Mouse (Mus musculus): ENCODE measurements around the gene Mrpl18. TPM values are rescaled to one million over a fixed set of nuclear protein-coding genes. Genes with fewer than 3 reads are reported as not detected.

The Mrpl18 gene
- polyA plus RNA-seq, 1 experiment from 2014 or later = 155 TPM

DNA sequence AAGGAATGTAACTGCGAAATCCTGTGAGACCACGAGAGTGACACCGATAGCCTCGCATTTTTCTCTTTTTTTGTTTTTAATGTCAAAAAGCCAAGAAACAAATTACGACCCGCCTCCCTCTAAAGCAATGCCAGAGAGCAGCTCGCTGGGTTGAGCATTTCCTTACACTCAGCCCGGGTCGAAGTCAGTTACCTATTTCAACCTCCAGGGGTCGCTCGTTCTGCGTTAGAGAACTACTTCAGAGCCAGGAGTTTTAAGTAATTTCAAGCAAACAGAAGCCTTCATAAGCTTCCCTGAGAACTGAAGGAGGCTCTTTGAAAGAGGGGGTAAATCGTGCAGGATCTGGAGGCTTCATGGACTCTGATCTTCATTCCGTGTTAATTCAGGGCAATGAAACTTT lies 36.0 kb downstream of the Mrpl18 start:
- peak overlapping the region; percentile 7; the same call in 1 of the 2 replicates for H3K4me3 ChIP-seq
- no peaks in the 10 kb centered on the region for H3K36me3 ChIP-seq
- no peak overlapping the region for H3K27ac ChIP-seq
- H3K9ac ChIP-seq = no peak overlapping the region
- 2% methylated on average over 14 of the region's 14 CpGs for WGBS
- no peaks in the 10 kb centered on the region; the same call in 1 of the 2 replicates for H3K27me3 ChIP-seq
- peak overlapping the region; percentile 50 for H3K4me2 ChIP-seq
- H3K9me3 ChIP-seq = no peaks in the 10 kb centered on the region
- ATAC-seq (ENCODE audit: borderline replicate concordance, extremely low read depth, low FRiP score, low TSS enrichment) = peak; percentile 73; the same call in 1 of the 2 replicates
- peaks cover 5% of the 10 kb centered on the region; the same call in 1 of the 2 replicates for H3K4me1 ChIP-seq

DNA sequence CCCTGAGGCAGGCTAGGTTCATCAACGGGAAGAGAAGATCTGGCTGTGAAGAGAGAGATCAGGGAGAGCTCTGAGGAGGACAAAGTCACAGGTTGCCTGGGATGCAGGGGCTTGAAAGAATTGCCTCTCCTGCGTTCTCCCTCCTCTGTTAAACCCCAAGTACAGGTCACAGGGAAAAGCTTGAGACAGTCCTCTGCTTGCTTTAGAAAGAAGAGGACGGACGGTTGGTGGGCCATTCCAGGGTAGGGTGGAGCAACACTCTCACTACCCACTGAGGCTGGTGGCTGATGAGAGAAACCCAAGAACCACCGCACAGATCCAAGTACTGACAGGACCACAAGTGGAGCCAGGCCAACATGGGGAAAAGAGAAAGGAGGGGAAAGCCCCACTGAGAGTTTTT lies 40.4 kb downstream of the Mrpl18 start, which contains the start of gene Mrgprh:
Mrgprh (plus strand) TSS at position 301 of the 400 bp plus-strand sequence.
- no peak for ATAC-seq (ENCODE audit: borderline replicate concordance, extremely low read depth, low FRiP score, low TSS enrichment)
- Histone ChIP-seq H3K36me3 (no peaks in the 10 kb centered on the region), H3K9me3 (no peaks in the 10 kb centered on the region), H3K4me1 (peaks cover 5% of the 10 kb centered on the region; the same call in 1 of the 2 replicates), H3K4me3 (no peak within 1 kb of the TSS), H3K27ac (no peak within 1 kb of the TSS), H3K9ac (no peak within 1 kb of the TSS), H3K27me3 (no peaks in the 10 kb centered on the region; the same call in 1 of the 2 replicates), H3K4me2 (no peak within 1 kb of the TSS)
- WGBS = 72% methylated on average over 5 of the region's 5 CpGs

DNA sequence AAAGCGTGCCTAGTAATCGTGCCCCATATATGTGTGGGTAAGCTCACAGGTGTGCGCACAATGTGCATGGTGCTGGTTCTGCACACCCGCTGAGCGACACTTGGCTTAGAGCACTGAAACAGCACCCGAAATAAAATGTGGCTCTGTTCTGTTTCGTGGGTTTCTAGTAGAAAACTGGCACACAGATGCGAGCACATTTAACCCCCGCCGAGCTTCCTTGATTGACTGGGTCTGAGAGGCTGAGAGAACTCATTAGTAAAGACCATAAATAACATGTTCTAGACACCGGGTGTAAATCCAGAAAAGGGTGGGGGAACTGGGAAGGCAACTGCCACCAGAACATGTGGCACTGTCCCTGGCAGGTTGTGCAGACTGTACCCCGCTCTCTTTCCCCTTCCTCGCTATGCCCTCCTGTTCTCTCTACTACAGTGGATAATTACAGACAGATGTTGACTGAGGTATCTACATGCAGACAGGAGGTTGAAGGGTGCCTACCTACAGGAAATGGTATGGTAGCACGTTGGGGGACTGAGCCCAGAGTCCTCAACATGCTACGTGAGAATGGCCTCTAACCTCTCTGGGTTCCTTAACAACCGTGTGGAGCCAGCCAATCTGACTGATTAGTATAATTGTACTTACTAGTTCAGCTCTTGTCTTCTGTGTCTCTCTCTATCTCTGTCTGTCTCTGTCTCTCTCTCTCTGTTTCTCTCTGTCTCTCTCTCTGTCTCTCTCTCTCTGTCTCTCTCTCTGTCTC lies 43.7 kb downstream of the Mrpl18 start:
- Histone ChIP-seq H3K4me1 (peaks cover 6% of the 10 kb centered on the region; the same call in 1 of the 2 replicates), H3K4me3 (no peak overlapping the region), H3K36me3 (no peaks in the 10 kb centered on the region), H3K27ac (no peak overlapping the region), H3K27me3 (no peaks in the 10 kb centered on the region; the same call in 1 of the 2 replicates), H3K4me2 (no peak overlapping the region), H3K9me3 (no peaks in the 10 kb centered on the region), H3K9ac (no peak overlapping the region)
- no peak for ATAC-seq (ENCODE audit: borderline replicate concordance, extremely low read depth, low FRiP score, low TSS enrichment)
- WGBS = 61% methylated on average over 16 of the region's 16 CpGs

DNA sequence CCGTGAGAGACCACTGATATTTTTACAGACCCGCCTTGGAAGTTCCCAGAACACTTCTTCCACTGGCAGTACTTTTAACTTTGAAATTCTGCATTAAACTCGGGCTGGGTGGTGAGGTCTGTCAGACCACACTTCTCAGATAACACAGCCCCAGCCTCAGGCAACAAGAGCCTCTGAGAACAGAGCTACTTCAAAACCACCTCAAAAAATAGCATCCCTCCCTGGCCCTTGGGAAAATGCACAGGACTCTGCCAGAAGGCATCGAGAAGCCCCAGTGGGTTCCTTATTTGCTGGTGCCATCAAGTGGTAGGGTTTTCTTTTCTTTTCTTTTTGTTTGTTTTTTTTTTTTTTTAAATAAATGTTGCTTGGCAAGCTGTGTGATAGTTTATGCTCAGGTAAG lies 47.5 kb downstream of the Mrpl18 start:
- 6% methylated on average over 4 of the region's 4 CpGs for WGBS
- H3K4me2 ChIP-seq = no peak overlapping the region
- H3K27me3 ChIP-seq = no peaks in the 10 kb centered on the region; the same call in 1 of the 2 replicates
- ATAC-seq (ENCODE audit: borderline replicate concordance, extremely low read depth, low FRiP score, low TSS enrichment) = no peak
- no peak overlapping the region for H3K9ac ChIP-seq
- H3K27ac ChIP-seq = no peak overlapping the region
- H3K4me3 ChIP-seq = no peak overlapping the region
- H3K36me3 ChIP-seq = no peaks in the 10 kb centered on the region
- no peaks in the 10 kb centered on the region for H3K9me3 ChIP-seq
- peaks cover 6% of the 10 kb centered on the region; the same call in 1 of the 2 replicates for H3K4me1 ChIP-seq

DNA sequence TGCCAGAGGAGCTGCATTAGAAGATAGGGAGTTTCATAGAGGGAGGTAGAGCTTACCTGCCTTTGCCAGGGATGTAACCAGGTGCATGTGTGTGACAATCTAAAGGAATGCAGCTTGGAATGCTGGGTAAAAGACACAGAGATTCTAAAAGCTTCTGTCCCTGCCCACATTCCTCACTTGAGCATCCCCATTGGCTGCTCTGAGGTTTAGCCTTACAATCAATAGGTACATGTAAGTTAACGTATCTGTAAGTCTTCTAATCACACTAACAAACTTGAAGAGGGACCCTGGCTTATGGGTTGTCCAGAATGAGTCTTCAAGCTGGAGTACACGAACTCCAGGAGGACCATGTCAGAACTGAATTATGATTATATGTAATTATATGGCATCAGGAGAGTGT lies 48.1 kb downstream of the Mrpl18 start, which contains the start of gene Mas1:
Mas1 (minus strand) TSS at position 101 of the 400 bp plus-strand sequence.
- no peaks in the 10 kb centered on the region for H3K9me3 ChIP-seq
- H3K4me2 ChIP-seq = no peak within 1 kb of the TSS
- ATAC-seq (ENCODE audit: borderline replicate concordance, extremely low read depth, low FRiP score, low TSS enrichment) = no peak
- H3K4me1 ChIP-seq = peaks cover 6% of the 10 kb centered on the region; the same call in 1 of the 2 replicates
- no peak within 1 kb of the TSS for H3K9ac ChIP-seq
- 26% methylated on average over 2 of the region's 2 CpGs for WGBS
- H3K4me3 ChIP-seq = no peak within 1 kb of the TSS
- no peaks in the 10 kb centered on the region for H3K36me3 ChIP-seq
- H3K27me3 ChIP-seq = no peaks in the 10 kb centered on the region; the same call in 1 of the 2 replicates
- no peak within 1 kb of the TSS for H3K27ac ChIP-seq

DNA sequence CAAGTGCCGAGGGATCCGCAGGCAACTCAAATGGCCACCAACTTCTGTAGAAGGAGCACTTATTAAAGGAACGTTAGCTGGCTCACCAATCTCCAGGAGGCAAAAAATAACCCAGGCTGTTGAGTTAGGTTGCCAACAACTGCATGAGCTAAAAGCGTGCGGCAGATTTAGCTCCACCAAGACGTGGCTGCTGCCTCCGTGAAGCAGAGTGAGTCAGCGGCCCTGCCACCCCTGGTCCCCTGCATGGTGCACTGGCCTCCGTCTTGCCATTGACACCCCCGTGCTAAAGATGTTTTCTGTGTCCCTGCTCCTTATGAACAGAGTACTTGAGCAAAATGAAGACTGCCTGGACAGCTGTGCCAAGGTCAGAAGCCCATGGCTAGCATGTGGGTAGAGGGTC lies 49.3 kb downstream of the Mrpl18 start:
- Histone ChIP-seq H3K4me3 (no peak overlapping the region), H3K36me3 (no peaks in the 10 kb centered on the region), H3K4me2 (no peak overlapping the region), H3K27me3 (no peaks in the 10 kb centered on the region; the same call in 1 of the 2 replicates), H3K9me3 (no peaks in the 10 kb centered on the region), H3K27ac (no peak overlapping the region), H3K4me1 (peaks cover 6% of the 10 kb centered on the region; the same call in 1 of the 2 replicates), H3K9ac (no peak overlapping the region)
- WGBS = 86% methylated on average over 10 of the region's 10 CpGs
- no peak for ATAC-seq (ENCODE audit: borderline replicate concordance, extremely low read depth, low FRiP score, low TSS enrichment)

DNA sequence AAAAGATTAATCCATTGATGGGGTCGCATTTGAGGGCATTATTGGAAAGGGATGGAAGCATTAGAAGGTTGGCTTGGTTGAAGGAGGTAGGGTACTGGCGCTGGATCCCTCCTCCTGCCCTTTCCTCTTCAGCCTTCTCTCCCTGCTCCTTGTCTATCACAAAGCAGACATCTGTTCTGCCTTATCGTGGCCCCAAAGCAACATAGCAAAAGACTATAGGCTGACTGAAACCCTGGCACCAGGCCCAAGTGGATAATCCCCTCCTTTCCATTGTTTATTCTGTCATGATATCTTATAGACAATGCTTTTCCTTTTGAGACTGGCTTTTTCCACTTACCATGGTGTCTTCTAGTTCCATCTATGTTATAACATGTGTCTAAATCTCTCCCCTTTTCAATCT lies 50.7 kb downstream of the Mrpl18 start:
- Histone ChIP-seq H3K36me3 (no peaks in the 10 kb centered on the region), H3K9ac (no peak overlapping the region), H3K4me2 (no peak overlapping the region), H3K9me3 (no peaks in the 10 kb centered on the region), H3K27ac (no peak overlapping the region), H3K4me3 (no peak overlapping the region), H3K27me3 (no peaks in the 10 kb centered on the region), H3K4me1 (peaks cover 6% of the 10 kb centered on the region; the same call in 1 of the 2 replicates)
- ATAC-seq (ENCODE audit: borderline replicate concordance, extremely low read depth, low FRiP score, low TSS enrichment) = no peak
- 62% methylated on average over 3 of the region's 3 CpGs for WGBS

DNA sequence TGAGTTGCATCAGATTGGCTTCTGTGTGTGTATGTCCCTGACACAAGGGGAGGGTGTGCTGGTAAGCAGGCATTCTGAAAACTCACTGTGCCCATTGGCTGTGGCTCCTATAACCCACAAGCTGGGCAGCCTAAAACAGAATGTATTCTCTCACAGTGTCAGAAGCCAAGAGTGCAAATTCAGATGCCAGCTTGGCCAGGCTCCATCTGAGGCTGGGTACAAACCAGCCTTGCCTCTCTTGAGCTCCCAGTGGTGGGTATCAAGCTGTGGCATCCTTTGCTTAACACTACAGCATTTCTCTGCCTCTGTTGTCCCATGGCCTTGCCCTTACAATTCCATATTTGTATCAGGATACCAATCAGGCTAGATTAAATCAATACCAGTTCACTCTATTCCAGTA lies 52.0 kb downstream of the Mrpl18 start:
- no peak for ATAC-seq (ENCODE audit: borderline replicate concordance, extremely low read depth, low FRiP score, low TSS enrichment)

More for the DNA sequence above, 52.0 kb downstream of the Mrpl18 start:
- Histone ChIP-seq H3K9ac (no peak overlapping the region), H3K27me3 (no peaks in the 10 kb centered on the region), H3K4me2 (no peak overlapping the region), H3K4me1 (peaks cover 6% of the 10 kb centered on the region; the same call in 1 of the 2 replicates), H3K4me3 (no peak overlapping the region), H3K9me3 (no peaks in the 10 kb centered on the region), H3K36me3 (no peaks in the 10 kb centered on the region), H3K27ac (no peak overlapping the region)

Small RNAs within 50 kb of the gene (microRNA-seq; reads per million reads assigned to microRNA genes)
- not detected for gene Gm24085

Other genes with a start within 250 kb of the Mrpl18 start
- 6.3 and 11.1 TPM in 2 replicates for gene Slc22a1, start 240.5 kb downstream of the Mrpl18 start, polyA plus RNA-seq (2015; fragmentation: Nextera tagmentation; extraction: Ambion mirVana)
- gene Igf2r, start 146.7 kb downstream of the Mrpl18 start, polyA plus RNA-seq (2015; fragmentation: Nextera tagmentation; extraction: Ambion mirVana) = 58.4 and 62.5 TPM in 2 replicates
- gene Mas1, start 48.2 kb downstream of the Mrpl18 start, polyA plus RNA-seq (2015; fragmentation: Nextera tagmentation; extraction: Ambion mirVana) = 0.15 and 0.69 TPM in 2 replicates
- not detected in 2 replicates for gene Mrgprh, start 40.3 kb downstream of the Mrpl18 start, polyA plus RNA-seq (2015; fragmentation: Nextera tagmentation; extraction: Ambion mirVana)
- gene Pnldc1, start 6.1 kb downstream of the Mrpl18 start, polyA plus RNA-seq (2015; fragmentation: Nextera tagmentation; extraction: Ambion mirVana) = 1.1 and 1.5 TPM in 2 replicates
- gene Tcp1, start 644 bp downstream of the Mrpl18 start, polyA plus RNA-seq (2015; fragmentation: Nextera tagmentation; extraction: Ambion mirVana) = 394 and 401 TPM in 2 replicates
- gene Acat3, start 24.3 kb upstream of the Mrpl18 start, polyA plus RNA-seq (2015; fragmentation: Nextera tagmentation; extraction: Ambion mirVana) = 0.60 and 0.89 TPM in 2 replicates
- 116 and 117 TPM in 2 replicates for gene Acat2, start 44.4 kb upstream of the Mrpl18 start, polyA plus RNA-seq (2015; fragmentation: Nextera tagmentation; extraction: Ambion mirVana)
- gene Wtap, start 77.8 kb upstream of the Mrpl18 start, polyA plus RNA-seq (2015; fragmentation: Nextera tagmentation; extraction: Ambion mirVana) = 115 and 129 TPM in 2 replicates
- gene Sod2, start 90.5 kb upstream of the Mrpl18 start, polyA plus RNA-seq (2015; fragmentation: Nextera tagmentation; extraction: Ambion mirVana) = 101 and 106 TPM in 2 replicates
- gene Gpr31b, start 136.0 kb upstream of the Mrpl18 start, polyA plus RNA-seq (2015; fragmentation: Nextera tagmentation; extraction: Ambion mirVana) = 0.26 TPM in 1 of 2 replicates, not detected in the other
- gene Tcp10b, start 144.8 kb upstream of the Mrpl18 start, polyA plus RNA-seq (2015; fragmentation: Nextera tagmentation; extraction: Ambion mirVana) = not detected in 2 replicates
- gene Unc93a, start 215.5 kb upstream of the Mrpl18 start, polyA plus RNA-seq (2015; fragmentation: Nextera tagmentation; extraction: Ambion mirVana) = not detected in 2 replicates

Measured in lung, embryonic 15.5 days (tissue).